Mouse (Mus musculus): ENCODE data around the gene Tmem270.
A peak's percentile ranks its signal among the peaks of the same experiment; 100 is the strongest.
"Not testable (repeated sequence)": the region's sequence is repeated elsewhere in the genome, so short reads cannot be mapped to it uniquely, and the experiment has no call there.

The Tmem270 gene

GRCm38 (mm10) chr5:134906633-134907032 is at the start of gene Tmem270:
TSS of gene Tmem270 (minus strand) at chr5:134906733.
- no peak for DNase-seq

- DNase-seq, result no peak
Measured at GRCm38 (mm10) chr5:134955491-134955890, 49.0 kb upstream of the Tmem270 start.

GRCm38 (mm10) chr5:134951053-134951884 is 44.7 kb upstream of the Tmem270 start:
- peak; percentile 86 for DNase-seq

- no peak for DNase-seq
Measured at GRCm38 (mm10) chr5:134948085-134948439, 41.5 kb upstream of the Tmem270 start.

GRCm38 (mm10) chr5:134947420-134948084 is 41.0 kb upstream of the Tmem270 start:
- DNase-seq, result peak; percentile 67

GRCm38 (mm10) chr5:134946857-134947255 is 40.3 kb upstream of the Tmem270 start, which contains the start of gene Cldn4:
TSS of gene Cldn4 (minus strand) at chr5:134946934.
- DNase-seq, result peak; percentile 74

- DNase-seq, result no peak
Measured at GRCm38 (mm10) chr5:134946063-134946856, 39.7 kb upstream of the Tmem270 start.

GRCm38 (mm10) chr5:134945266-134945959 is 38.9 kb upstream of the Tmem270 start:
- DNase-seq, result no peak

GRCm38 (mm10) chr5:134944179-134944578 is 37.6 kb upstream of the Tmem270 start:
- no peak for DNase-seq

- peak; percentile 57 for DNase-seq
Measured at GRCm38 (mm10) chr5:134942740-134943139, 36.2 kb upstream of the Tmem270 start.

GRCm38 (mm10) chr5:134941472-134942209 is 35.1 kb upstream of the Tmem270 start:
- no peak for DNase-seq

GRCm38 (mm10) chr5:134939554-134939953 is 33.0 kb upstream of the Tmem270 start:
- DNase-seq, result not testable (repeated sequence)

- DNase-seq, result no peak
Measured at GRCm38 (mm10) chr5:134939069-134939468, 32.5 kb upstream of the Tmem270 start.

- DNase-seq, result no peak
Measured at GRCm38 (mm10) chr5:134936626-134937185, 30.2 kb upstream of the Tmem270 start.

- DNase-seq, result peak; percentile 47
Measured at GRCm38 (mm10) chr5:134936051-134936450, 29.5 kb upstream of the Tmem270 start.

- no peak for DNase-seq
Measured at GRCm38 (mm10) chr5:134934666-134935065, 28.1 kb upstream of the Tmem270 start.

- DNase-seq, result not testable (repeated sequence)
Measured at GRCm38 (mm10) chr5:134933686-134934085, 27.2 kb upstream of the Tmem270 start.

GRCm38 (mm10) chr5:134933281-134933680 is 26.7 kb upstream of the Tmem270 start:
- DNase-seq, result no peak

- peak; percentile 86 for DNase-seq
Measured at GRCm38 (mm10) chr5:134932903-134933276, 26.4 kb upstream of the Tmem270 start.

GRCm38 (mm10) chr5:134932179-134932902 is 25.8 kb upstream of the Tmem270 start, which contains the start of gene Mettl27:
TSS of gene Mettl27 (plus strand) at chr5:134932368.
- DNase-seq, result peak; percentile 96

GRCm38 (mm10) chr5:134929988-134930387 is 23.5 kb upstream of the Tmem270 start:
- DNase-seq, result no peak

Measured in lung, postnatal 10 days (tissue).